Mouse (Mus musculus) kidney, embryonic 15.5 days (tissue): ENCODE results near the gene Gm9821. TPM values are rescaled to one million over a fixed set of nuclear protein-coding genes. Genes with fewer than 3 reads are reported as not detected.

ENCODE experiments used
- ATAC-seq: fragments of 200-750 bp; cut with Nextera tagmentation; replicated peaks from 2 replicates; pipeline ENCODE4 v1.8.0; 2017; ENCODE audit warnings: moderate TSS enrichment; ENCODE audit not compliant: low FRiP score
- H3K27ac ChIP-seq: fragments of 300-500 bp; sonication (generic); 2 replicates; pipeline ENCODE4 v1.5.1; 2015; ENCODE audit warnings: mild to moderate bottlenecking, inconsistent platforms
- H3K27me3 ChIP-seq: fragments of 300-500 bp; sonication (generic); 2 replicates; pipeline ENCODE4 v1.6.1; 2015; ENCODE audit warnings: inconsistent platforms
- H3K36me3 ChIP-seq: fragments of 300-500 bp; sonication (generic); 2 replicates; pipeline ENCODE4 v1.6.1; 2015; ENCODE audit warnings: inconsistent platforms
- H3K4me1 ChIP-seq: fragments of 300-500 bp; sonication (generic); 2 replicates; pipeline ENCODE4 v1.6.1; 2015; ENCODE audit warnings: inconsistent platforms
- H3K4me2 ChIP-seq: fragments of 300-500 bp; sonication (generic); 2 replicates; pipeline ENCODE4 v1.6.1; 2015; ENCODE audit warnings: moderate library complexity, mild to moderate bottlenecking, inconsistent platforms
- H3K4me3 ChIP-seq: fragments of 300-500 bp; sonication (generic); replicated peaks from 2 replicates; pipeline ENCODE4 v1.5.1; 2015; ENCODE audit warnings: mild to moderate bottlenecking, inconsistent platforms
- H3K9ac ChIP-seq: fragments of 300-500 bp; sonication (generic); 2 replicates; pipeline ENCODE4 v1.6.1; 2015; ENCODE audit warnings: mild to moderate bottlenecking, inconsistent platforms
- H3K9me3 ChIP-seq: fragments of 300-500 bp; sonication (generic); replicated peaks from 2 replicates; pipeline ENCODE4 v1.6.1; 2016; ENCODE audit warnings: inconsistent platforms
- WGBS: fragments of 180-500 bp; shearing (Covaris S2); methylation state at CpG from one replicate; pipeline ENCODE4 v1.1.7; 2015; ENCODE audit warnings: mixed read lengths; 5-methylcytosine and 5-hydroxymethylcytosine counted together
- polyA plus RNA-seq: library from polyadenylated mRNA; unstranded; fragments of >200 nt; fragmentation: Nextera tagmentation; extraction: Ambion mirVana; gene quantifications from 2 replicates; pipeline ENCODE4 v1.2.1, GENCODE M21; 2015

Gene Gm9821
- polyA plus RNA-seq, result 0.49 and 0.53 TPM in 2 replicates

- Histone ChIP-seq H3K36me3 (peaks cover 15% of the 10 kb centered on the region), H3K4me1 (peaks cover 57% of the 10 kb centered on the region), H3K9me3 (no peaks in the 10 kb centered on the region), H3K9ac (no peak within 1 kb of the TSS), H3K27me3 (no peaks in the 10 kb centered on the region), H3K27ac (no peak within 1 kb of the TSS), H3K4me2 (no peak within 1 kb of the TSS), H3K4me3 (no peak within 1 kb of the TSS)
- 80% methylated on average over 18 of the region's 18 CpGs for WGBS
- ATAC-seq, result no peak
Measured at GRCm38 (mm10) chr2:91945483-91945882, at the start of gene Gm9821. TSS of gene Gm9821 (plus strand) at chr2:91945703.

GRCm38 (mm10) chr2:91897968-91898367 is 47.5 kb upstream of the Gm9821 start:
- no peak for ATAC-seq
- no peaks in the 10 kb centered on the region for H3K27me3 ChIP-seq

GRCm38 (mm10) chr2:91899141-91899540 is 46.4 kb upstream of the Gm9821 start:
- Histone ChIP-seq H3K4me1 (no peaks in the 10 kb centered on the region), H3K36me3 (peaks cover 41% of the 10 kb centered on the region), H3K9ac (no peak overlapping the region), H3K27me3 (no peaks in the 10 kb centered on the region), H3K4me2 (no peak overlapping the region), H3K27ac (no peak overlapping the region), H3K4me3 (no peak overlapping the region), H3K9me3 (no peaks in the 10 kb centered on the region)
- no peak for ATAC-seq
- WGBS, result 96% methylated on average over 3 of the region's 3 CpGs

More at GRCm38 (mm10) chr2:91897968-91898367, 47.5 kb upstream of the Gm9821 start:
- Histone ChIP-seq H3K4me3 (no peak overlapping the region), H3K9me3 (no peaks in the 10 kb centered on the region), H3K27ac (no peak overlapping the region), H3K4me1 (no peaks in the 10 kb centered on the region), H3K4me2 (no peak overlapping the region), H3K9ac (no peak overlapping the region), H3K36me3 (peaks cover 36% of the 10 kb centered on the region)

- Histone ChIP-seq H3K9me3 (no peaks in the 10 kb centered on the region), H3K4me1 (no peaks in the 10 kb centered on the region), H3K36me3 (peaks cover 43% of the 10 kb centered on the region), H3K4me2 (no peak overlapping the region), H3K27ac (no peak overlapping the region), H3K9ac (no peak overlapping the region), H3K4me3 (no peak overlapping the region), H3K27me3 (no peaks in the 10 kb centered on the region)
- whole genome bisulfite sequencing, result 91% methylated on average over 8 of the region's 8 CpGs
- no peak for ATAC-seq
Measured at GRCm38 (mm10) chr2:91900431-91900830, 45.1 kb upstream of the Gm9821 start.

GRCm38 (mm10) chr2:91902336-91902735 is 43.2 kb upstream of the Gm9821 start:
- 44% methylated on average over 5 of the region's 5 CpGs for WGBS

GRCm38 (mm10) chr2:91903171-91903925 is 42.2 kb upstream of the Gm9821 start:
- Histone ChIP-seq H3K4me3 (no peak overlapping the region), H3K27me3 (no peaks in the 10 kb centered on the region), H3K36me3 (peaks cover 53% of the 10 kb centered on the region), H3K27ac (no peak overlapping the region), H3K4me2 (no peak overlapping the region), H3K9me3 (no peaks in the 10 kb centered on the region), H3K4me1 (no peaks in the 10 kb centered on the region), H3K9ac (no peak overlapping the region)
- 88% methylated on average over 3 of the region's 3 CpGs for WGBS
- no peak for ATAC-seq

More at GRCm38 (mm10) chr2:91902336-91902735, 43.2 kb upstream of the Gm9821 start:
- Histone ChIP-seq H3K27me3 (no peaks in the 10 kb centered on the region), H3K4me3 (no peak overlapping the region), H3K9ac (no peak overlapping the region), H3K9me3 (no peaks in the 10 kb centered on the region), H3K36me3 (peaks cover 54% of the 10 kb centered on the region), H3K4me2 (no peak overlapping the region), H3K4me1 (no peaks in the 10 kb centered on the region), H3K27ac (no peak overlapping the region)
- ATAC-seq, result no peak

- no peaks in the 10 kb centered on the region for H3K27me3 ChIP-seq
- 79% methylated on average over 5 of the region's 5 CpGs for WGBS
- ATAC-seq, result no peak
- no peak overlapping the region for H3K4me2 ChIP-seq
- peaks cover 62% of the 10 kb centered on the region for H3K36me3 ChIP-seq
- H3K4me1 ChIP-seq, result no peaks in the 10 kb centered on the region
- H3K4me3 ChIP-seq, result no peak overlapping the region
- no peaks in the 10 kb centered on the region for H3K9me3 ChIP-seq
- no peak overlapping the region for H3K9ac ChIP-seq
- no peak overlapping the region for H3K27ac ChIP-seq
Measured at GRCm38 (mm10) chr2:91904618-91905307, 40.7 kb upstream of the Gm9821 start.

GRCm38 (mm10) chr2:91906141-91906540 is 39.4 kb upstream of the Gm9821 start:
- no peaks in the 10 kb centered on the region for H3K27me3 ChIP-seq
- WGBS, result 89% methylated on average over 2 of the region's 2 CpGs
- no peak overlapping the region for H3K27ac ChIP-seq
- H3K4me3 ChIP-seq, result no peak overlapping the region
- H3K9ac ChIP-seq, result no peak overlapping the region
- ATAC-seq, result no peak
- no peaks in the 10 kb centered on the region for H3K4me1 ChIP-seq
- H3K4me2 ChIP-seq, result no peak overlapping the region
- H3K36me3 ChIP-seq, result peaks cover 64% of the 10 kb centered on the region
- no peaks in the 10 kb centered on the region for H3K9me3 ChIP-seq

GRCm38 (mm10) chr2:91912616-91913015 is 32.9 kb upstream of the Gm9821 start:
- H3K4me3 ChIP-seq, result no peak overlapping the region
- 69% methylated on average over 3 of the region's 3 CpGs for WGBS
- H3K9me3 ChIP-seq, result no peaks in the 10 kb centered on the region
- H3K27me3 ChIP-seq, result no peaks in the 10 kb centered on the region
- no peak overlapping the region for H3K9ac ChIP-seq
- no peak for ATAC-seq
- H3K4me1 ChIP-seq, result no peaks in the 10 kb centered on the region
- H3K27ac ChIP-seq, result no peak overlapping the region
- peaks cover 92% of the 10 kb centered on the region for H3K36me3 ChIP-seq
- H3K4me2 ChIP-seq, result no peak overlapping the region

GRCm38 (mm10) chr2:91913328-91914110 is 32.0 kb upstream of the Gm9821 start:
- Histone ChIP-seq H3K27ac (no peak overlapping the region), H3K4me2 (no peak overlapping the region), H3K9ac (no peak overlapping the region), H3K9me3 (no peaks in the 10 kb centered on the region), H3K27me3 (no peaks in the 10 kb centered on the region), H3K4me1 (no peaks in the 10 kb centered on the region), H3K4me3 (no peak overlapping the region), H3K36me3 (peaks cover 95% of the 10 kb centered on the region)
- ATAC-seq, result no peak
- 86% methylated on average over 7 of the region's 7 CpGs for WGBS

- H3K36me3 ChIP-seq, result peaks cover 78% of the 10 kb centered on the region
- no peak for ATAC-seq
- H3K4me1 ChIP-seq, result peaks cover 7% of the 10 kb centered on the region
- H3K9ac ChIP-seq, result no peak overlapping the region
- no peak overlapping the region for H3K4me3 ChIP-seq
- H3K27me3 ChIP-seq, result peaks cover 12% of the 10 kb centered on the region
- H3K4me2 ChIP-seq, result no peak overlapping the region
- WGBS, result 91% methylated on average over 7 of the region's 7 CpGs
- no peaks in the 10 kb centered on the region for H3K9me3 ChIP-seq
- H3K27ac ChIP-seq, result no peak overlapping the region
Measured at GRCm38 (mm10) chr2:91916346-91916977, 29.0 kb upstream of the Gm9821 start.
